Mouse (Mus musculus): ENCODE results near the gene Gpr179. TPM values are rescaled to one million over a fixed set of nuclear protein-coding genes. Genes with fewer than 3 reads are reported as not detected.

Gene Gpr179
- total RNA-seq, 2 experiments from 2014 or later = 0.18 to 0.39 TPM

- intact Hi-C loops (cut with DNase I) = no loop called here
- DNase-seq (ENCODE audit: extremely low spot score in 1 of 2, low spot score in 2 of 2) = no peak
Measured at GRCm38 (mm10) chr11:97304631-97305030, 47.2 kb downstream of the Gpr179 start.

DNA sequence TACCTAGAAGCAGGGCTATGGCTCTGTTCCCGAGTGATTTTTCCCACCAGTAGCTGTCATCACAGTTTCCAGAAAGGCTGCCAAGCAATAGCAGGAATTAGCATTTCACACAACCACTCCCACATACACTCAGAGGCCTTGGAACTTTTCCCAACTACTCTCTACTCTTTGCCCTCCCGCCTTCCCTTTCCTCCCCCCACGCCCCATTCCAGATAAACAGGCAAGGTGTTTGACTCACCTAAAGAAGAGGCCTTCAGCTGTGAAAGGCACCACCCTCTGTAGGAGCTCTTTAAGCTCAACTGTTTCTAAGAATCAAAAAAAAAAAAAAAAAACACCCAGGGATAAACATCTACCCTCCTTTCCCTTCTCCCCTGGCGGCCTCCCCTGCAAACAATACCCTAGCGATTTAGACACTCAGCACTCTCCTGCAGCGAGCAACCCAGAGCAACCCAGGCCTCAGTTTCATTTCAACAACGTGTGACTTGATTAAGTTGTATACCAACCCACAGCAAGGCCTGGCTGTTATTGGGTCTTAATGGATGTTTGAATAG lies 49.6 kb downstream of the Gpr179 start:
- intact Hi-C loops (cut with DNase I) = no loop called here
- DNase-seq (ENCODE audit: extremely low spot score in 1 of 2, low spot score in 2 of 2) = no peak

GRCm38 (mm10) chr11:97301406-97301805 lies 50.5 kb downstream of the Gpr179 start:
- DNase-seq (ENCODE audit: extremely low spot score in 1 of 2, low spot score in 2 of 2) = no peak
- intact Hi-C loops (cut with DNase I) = no loop called here

- DNase-seq (ENCODE audit: extremely low spot score in 1 of 2, low spot score in 2 of 2) = no peak
- intact Hi-C loops (cut with DNase I) = no loop called here
Measured at GRCm38 (mm10) chr11:97299939-97300338, 51.9 kb downstream of the Gpr179 start.

- no peak for DNase-seq (ENCODE audit: extremely low spot score in 1 of 2, low spot score in 2 of 2)
- intact Hi-C loops (cut with DNase I) = no loop called here
Measured at GRCm38 (mm10) chr11:97296542-97296941, 55.3 kb downstream of the Gpr179 start.

GRCm38 (mm10) chr11:97292731-97293130 lies 59.1 kb downstream of the Gpr179 start:
- DNase-seq (ENCODE audit: extremely low spot score in 1 of 2, low spot score in 2 of 2) = no peak
- intact Hi-C loops (cut with DNase I) = no loop called here

- peak; percentile 32 to 43 for DNase-seq (ENCODE audit: extremely low spot score in 1 of 2, low spot score in 2 of 2)
Measured at GRCm38 (mm10) chr11:97289276-97290230, 62.3 kb downstream of the Gpr179 start.

DNA sequence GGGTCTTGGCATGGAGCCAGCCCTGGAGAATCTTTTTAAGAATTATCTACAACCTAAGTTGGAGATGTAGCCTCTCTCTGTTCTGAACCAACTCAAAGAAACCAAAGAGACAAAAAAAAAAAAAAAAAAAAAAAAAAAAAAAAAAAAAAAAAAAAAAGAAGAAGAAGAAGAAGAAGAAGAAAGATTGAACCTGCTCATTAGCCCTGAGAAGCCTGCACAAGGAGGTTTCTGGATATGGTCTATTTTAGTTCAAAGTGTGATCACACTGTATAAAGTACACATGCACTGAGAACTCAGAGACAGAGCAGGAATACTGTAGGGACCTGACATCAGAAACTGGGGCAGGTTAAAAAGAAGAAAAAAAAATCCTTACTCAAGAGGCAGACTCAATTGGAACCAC lies 64.2 kb downstream of the Gpr179 start:
- no peak for DNase-seq (ENCODE audit: extremely low spot score in 1 of 2, low spot score in 2 of 2)
- intact Hi-C loops (cut with DNase I) = no loop called here

More at GRCm38 (mm10) chr11:97289276-97290230, 62.3 kb downstream of the Gpr179 start:
- intact Hi-C loops (cut with DNase I) = no loop called here

GRCm38 (mm10) chr11:97286973-97287372 lies 64.9 kb downstream of the Gpr179 start:
- no peak for DNase-seq (ENCODE audit: extremely low spot score in 1 of 2, low spot score in 2 of 2)
- intact Hi-C loops (cut with DNase I) = no loop called here

DNA sequence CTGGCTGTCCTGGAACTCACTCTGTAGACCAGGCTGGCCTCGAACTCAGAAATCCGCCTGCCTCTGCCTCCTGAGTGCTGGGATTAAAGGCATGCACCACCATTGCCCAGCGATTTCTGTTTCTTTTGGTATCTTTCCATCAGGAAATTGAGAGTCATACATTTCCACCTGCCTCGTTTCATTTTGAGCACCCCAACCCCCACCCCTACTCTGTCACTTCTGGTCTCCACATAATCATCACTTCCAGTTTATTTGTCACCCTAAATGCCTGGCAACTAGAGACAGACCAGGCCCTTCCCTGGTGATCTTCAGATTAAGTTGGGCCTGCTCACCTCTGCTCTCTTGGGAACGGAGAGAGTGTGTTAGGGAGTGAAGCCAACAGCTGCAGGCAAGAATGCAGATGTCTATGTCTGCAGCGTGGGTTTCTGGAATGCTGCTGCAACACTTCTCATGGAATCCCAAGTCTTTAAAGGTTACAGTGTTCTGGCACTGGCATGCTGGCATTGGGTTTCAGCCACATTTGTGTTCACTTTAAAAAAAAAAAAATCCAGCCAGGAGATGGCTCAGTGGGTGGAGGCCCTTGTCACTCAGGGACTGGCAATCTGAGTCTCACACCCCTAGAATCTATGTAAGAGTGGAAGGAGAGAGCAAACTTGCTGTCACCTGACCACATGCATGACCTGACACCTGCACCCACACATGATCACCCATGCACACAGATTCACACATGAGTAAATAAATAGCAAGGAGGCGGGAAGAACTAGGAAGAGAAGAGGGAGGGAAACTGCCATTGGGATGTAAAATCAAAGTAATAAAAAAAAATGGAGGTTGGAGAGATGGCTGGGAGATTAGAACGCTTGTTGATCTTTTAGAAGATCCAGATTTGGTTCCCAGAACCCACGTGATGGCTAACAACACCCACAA lies 65.8 kb downstream of the Gpr179 start:
- DNase-seq (ENCODE audit: extremely low spot score in 1 of 2, low spot score in 2 of 2) = no peak
- intact Hi-C loops (cut with DNase I) = no loop called here

DNA sequence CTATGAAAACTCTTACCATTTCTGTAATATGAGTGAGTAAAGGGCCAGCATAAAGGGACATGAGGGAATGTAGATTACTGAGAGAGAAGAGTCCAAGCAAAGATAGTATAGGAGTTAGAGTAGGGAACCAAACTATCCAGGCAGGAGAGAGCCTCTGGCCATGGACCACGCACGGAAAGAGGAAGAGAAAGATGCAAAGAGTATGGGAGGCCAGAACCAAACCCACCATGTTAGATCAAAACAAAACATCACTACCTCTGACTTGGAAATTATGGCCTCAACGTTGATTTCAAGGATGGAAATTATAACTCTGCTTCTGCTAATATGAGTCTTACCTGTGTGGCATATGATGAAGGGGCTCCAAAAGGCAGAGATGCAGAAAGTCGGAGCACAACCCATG lies 67.0 kb downstream of the Gpr179 start:
- intact Hi-C loops (cut with DNase I) = loop anchor here (5.0 kb wide), 1 partner anchor 32 kb away; the partner anchor contains the start of gene Mrpl45
- no peak for DNase-seq (ENCODE audit: extremely low spot score in 1 of 2, low spot score in 2 of 2)

DNA sequence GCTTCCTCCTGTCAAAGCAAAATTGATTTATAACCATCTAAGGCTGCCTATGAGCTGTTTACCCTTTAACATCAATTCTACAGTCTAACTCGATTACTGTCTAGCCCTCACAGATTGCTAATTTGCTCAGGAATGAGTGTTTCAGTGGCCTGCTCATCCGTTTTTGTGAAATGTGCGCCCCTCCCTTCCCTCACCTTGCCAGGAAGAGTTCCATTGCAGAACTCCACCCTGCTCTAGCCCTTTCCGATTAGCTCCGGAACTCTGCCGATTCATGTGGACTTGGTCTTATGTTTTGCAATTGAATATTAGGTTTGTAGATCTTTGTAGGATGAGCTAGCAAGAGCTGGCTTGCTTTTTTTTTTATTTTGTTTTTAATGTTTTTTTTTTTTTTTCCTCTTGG lies 69.7 kb downstream of the Gpr179 start:
- no peak for DNase-seq (ENCODE audit: extremely low spot score in 1 of 2, low spot score in 2 of 2)
- intact Hi-C loops (cut with DNase I) = loop anchor here (5.0 kb wide), 1 partner anchor 35 kb away; the partner anchor contains the start of gene Mrpl45

Other genes with a start within 250 kb of the Gpr179 start
- not detected for gene Tbx21, start 236.7 kb downstream of the Gpr179 start, total RNA-seq (2021)
- gene Tbkbp1, start 200.6 kb downstream of the Gpr179 start, total RNA-seq (2021) = 10 to 100 TPM; 52.4 to 53.7 TPM
- gene Kpnb1, start 164.2 kb downstream of the Gpr179 start, total RNA-seq (2021) = 100 to 1,000 TPM; 121 to 122 TPM
- 100 to 1,000 TPM; 145 to 150 TPM for gene Npepps, start 71.4 kb downstream of the Gpr179 start, total RNA-seq (2021)
- gene Mrpl45, start 36.4 kb downstream of the Gpr179 start, total RNA-seq (2021) = 10 to 100 TPM; 20.4 to 23.3 TPM
- 10 to 100 TPM; 81.0 to 84.7 TPM for gene Socs7, start 10.5 kb upstream of the Gpr179 start, total RNA-seq (2021)
- 10 to 100 TPM; 84.0 to 91.8 TPM for gene Arhgap23, start 63.5 kb upstream of the Gpr179 start, total RNA-seq (2021)
- gene 4933428G20Rik, start 148.3 kb upstream of the Gpr179 start, total RNA-seq (2021) = not detected
- gene Srcin1, start 224.1 kb upstream of the Gpr179 start, total RNA-seq (2021) = 100 to 1,000 TPM; 281 to 294 TPM

Measured in left cerebral cortex, postnatal 10 days (tissue).